Mouse (Mus musculus): ENCODE measurements around the gene Pomp. TPM values are rescaled to one million over a fixed set of nuclear protein-coding genes. Genes with fewer than 3 reads are reported as not detected.

Gene Pomp
- polyA plus RNA-seq, 1 experiment from 2014 or later, result 465 TPM

DNA sequence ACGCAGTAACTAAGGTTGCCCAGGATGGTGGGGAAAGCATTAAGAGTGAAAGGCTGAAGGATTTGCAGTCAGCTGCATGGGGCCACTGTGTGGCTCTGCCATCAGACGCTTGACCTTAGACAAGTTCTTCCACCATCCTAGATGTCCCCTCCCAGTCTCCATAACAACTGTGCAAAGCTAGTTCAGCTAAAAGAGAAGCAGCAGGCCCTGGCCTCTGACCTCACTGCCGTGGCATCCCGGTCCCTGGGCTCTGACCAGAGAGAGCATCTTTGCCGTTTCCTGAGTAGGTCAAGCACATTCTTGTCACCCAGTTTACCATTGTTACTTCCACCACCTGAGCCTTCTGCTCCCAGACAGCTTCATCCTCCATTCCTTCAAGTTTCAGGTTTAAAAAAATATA, 33.7 kb upstream of the Pomp start:
- no peak overlapping the region for H3K27ac ChIP-seq
- ATAC-seq (ENCODE audit: low FRiP score, low read depth), result no peak
- 0 out of 2 replicates have a peak, but pooled peaks cover 2% of the 10 kb centered on the region for H3K9me3 ChIP-seq
- WGBS, result 63% methylated on average over 5 of the region's 5 CpGs
- no peak overlapping the region for H3K9ac ChIP-seq
- no peaks in the 10 kb centered on the region for H3K27me3 ChIP-seq
- peaks cover 4% of the 10 kb centered on the region; the same call in 1 of the 2 replicates for H3K4me1 ChIP-seq
- H3K4me2 ChIP-seq (replicated peaks), result no peak overlapping the region
- no peak overlapping the region for H3K4me3 ChIP-seq
- H3K36me3 ChIP-seq, result no peaks in the 10 kb centered on the region

DNA sequence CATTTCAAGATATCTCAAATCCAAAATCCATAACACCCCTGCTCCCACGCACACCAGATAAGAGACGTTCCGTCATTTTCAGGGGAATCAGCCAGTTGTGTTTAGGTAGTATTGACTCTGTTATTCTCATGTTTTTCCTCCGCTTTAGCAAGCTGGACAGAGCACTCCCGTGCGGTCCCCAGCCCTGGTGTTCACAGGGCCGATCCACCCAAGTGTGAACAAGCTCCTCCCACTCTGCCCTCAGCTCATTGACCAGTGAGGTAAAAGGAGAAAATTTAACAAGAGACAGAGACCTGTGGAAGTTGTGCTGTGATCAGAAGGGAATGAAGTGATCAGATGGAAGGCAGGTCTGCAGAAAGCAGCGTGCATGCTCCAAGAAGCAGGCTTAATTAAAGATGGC, 31.4 kb upstream of the Pomp start:
- Histone ChIP-seq H3K4me3 (no peak overlapping the region), H3K4me2 (replicated peaks) (no peak overlapping the region), H3K27me3 (peaks cover under 1% of the 10 kb centered on the region; the same call in 1 of the 2 replicates), H3K36me3 (no peaks in the 10 kb centered on the region), H3K4me1 (peaks cover 4% of the 10 kb centered on the region; the same call in 1 of the 2 replicates), H3K9me3 (no peaks in the 10 kb centered on the region), H3K27ac (no peak overlapping the region), H3K9ac (no peak overlapping the region)
- 82% methylated on average over 8 of the region's 8 CpGs for WGBS
- no peak for ATAC-seq (ENCODE audit: low FRiP score, low read depth)

DNA sequence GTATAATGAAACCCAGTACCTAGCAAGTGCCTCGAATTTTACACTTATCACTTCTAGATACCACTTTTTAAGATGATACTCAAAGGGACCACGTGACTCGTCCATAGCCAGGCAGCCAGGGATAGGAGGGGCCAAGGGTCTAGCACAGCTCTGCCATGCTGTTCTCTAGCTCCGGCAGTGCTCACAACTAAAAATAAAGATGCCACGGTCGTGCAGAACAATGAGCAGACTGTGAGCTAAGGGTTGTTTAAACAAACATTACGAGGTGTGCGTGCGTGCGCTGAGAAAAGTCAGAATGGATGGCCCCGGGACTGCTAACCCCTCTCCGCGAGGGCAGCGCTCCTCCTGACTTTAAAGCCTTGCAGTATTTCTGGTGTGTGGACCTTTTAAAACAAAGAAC, 27.4 kb upstream of the Pomp start:
- H3K4me1 ChIP-seq, result 0 out of 2 replicates have a peak, but pooled peaks cover 2% of the 10 kb centered on the region
- H3K4me3 ChIP-seq, result no peak overlapping the region
- no peak for ATAC-seq (ENCODE audit: low FRiP score, low read depth)
- H3K27ac ChIP-seq, result no peak overlapping the region
- H3K9me3 ChIP-seq, result no peaks in the 10 kb centered on the region
- H3K27me3 ChIP-seq, result peaks cover 18% of the 10 kb centered on the region
- WGBS, result 50% methylated on average over 14 of the region's 14 CpGs
- no peaks in the 10 kb centered on the region for H3K36me3 ChIP-seq
- no peak overlapping the region for H3K9ac ChIP-seq
- H3K4me2 ChIP-seq (replicated peaks), result no peak overlapping the region

DNA sequence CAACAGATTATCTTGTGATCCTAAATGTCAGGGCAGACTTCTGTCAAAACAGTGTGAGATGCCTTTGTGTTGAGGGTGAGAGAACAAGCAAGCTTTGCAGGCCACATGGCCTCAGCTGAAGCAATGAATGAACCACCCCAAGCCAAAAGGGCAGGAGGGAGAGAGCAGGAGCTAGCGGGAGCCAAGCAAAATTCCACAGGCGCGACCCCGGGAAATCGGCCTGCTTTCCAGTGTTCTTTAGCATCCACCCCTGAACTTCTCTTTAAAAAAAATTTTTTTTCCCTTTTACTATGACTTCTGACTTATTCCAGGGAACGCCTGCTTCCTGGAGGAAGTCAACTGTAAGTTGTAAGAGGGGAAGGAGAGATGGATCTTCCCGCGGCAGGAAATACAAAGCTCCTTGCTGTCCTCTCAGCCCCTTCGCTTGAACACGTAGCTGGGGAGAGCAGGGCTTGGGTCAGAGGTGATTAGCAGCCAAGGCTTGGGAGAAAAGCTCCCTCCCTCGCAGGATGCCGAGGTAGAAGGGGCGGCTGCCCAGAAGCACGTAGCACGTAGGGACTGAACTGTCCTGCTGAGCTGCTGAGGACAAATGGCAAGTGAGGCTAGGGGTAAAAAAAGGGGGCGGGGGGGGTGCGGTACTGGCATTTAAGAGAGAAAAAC, 25.3 kb upstream of the Pomp start:
- no peak overlapping the region for H3K27ac ChIP-seq
- 6% methylated on average over 17 of the region's 17 CpGs for WGBS
- no peak overlapping the region for H3K4me3 ChIP-seq
- ATAC-seq (ENCODE audit: low FRiP score, low read depth), result no peak
- peak overlapping the region; percentile 34; the same call in 1 of the 2 replicates for H3K4me2 ChIP-seq (replicated peaks)
- peak overlapping the region; percentile 21; the same call in 1 of the 2 replicates for H3K9ac ChIP-seq
- no peaks in the 10 kb centered on the region for H3K9me3 ChIP-seq
- H3K36me3 ChIP-seq, result no peaks in the 10 kb centered on the region
- H3K27me3 ChIP-seq, result peaks cover 18% of the 10 kb centered on the region
- 0 out of 2 replicates have a peak, but pooled peaks cover 2% of the 10 kb centered on the region for H3K4me1 ChIP-seq

DNA sequence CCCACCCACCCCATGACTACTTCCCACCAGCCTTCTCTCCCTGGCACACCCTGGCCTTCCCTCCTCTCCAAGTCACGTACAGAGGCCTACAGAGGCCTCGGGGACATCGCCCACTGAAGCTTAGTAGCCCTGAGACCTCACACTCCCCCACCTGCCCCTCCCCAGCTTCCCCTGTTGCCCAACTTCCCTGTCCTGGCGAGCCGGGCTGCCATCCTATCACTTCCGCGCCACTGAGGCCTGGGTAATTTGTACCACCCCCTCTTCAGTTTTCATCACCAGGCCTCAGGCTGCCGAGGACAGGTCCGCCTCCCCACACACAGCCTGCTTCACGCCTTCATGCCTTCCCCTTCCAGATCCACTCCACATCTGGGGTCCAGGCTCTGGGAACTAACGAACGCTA, 20.8 kb upstream of the Pomp start:
- ATAC-seq (ENCODE audit: low FRiP score, low read depth), result no peak
- no peaks in the 10 kb centered on the region for H3K9me3 ChIP-seq
- 0 out of 2 replicates have a peak, but pooled peaks cover 2% of the 10 kb centered on the region for H3K4me1 ChIP-seq
- H3K36me3 ChIP-seq, result no peaks in the 10 kb centered on the region
- H3K4me2 ChIP-seq (replicated peaks), result no peak overlapping the region
- 79% methylated on average over 12 of the region's 12 CpGs for WGBS
- peaks cover 15% of the 10 kb centered on the region for H3K27me3 ChIP-seq
- H3K4me3 ChIP-seq, result no peak overlapping the region
- no peak overlapping the region for H3K9ac ChIP-seq
- no peak overlapping the region for H3K27ac ChIP-seq

DNA sequence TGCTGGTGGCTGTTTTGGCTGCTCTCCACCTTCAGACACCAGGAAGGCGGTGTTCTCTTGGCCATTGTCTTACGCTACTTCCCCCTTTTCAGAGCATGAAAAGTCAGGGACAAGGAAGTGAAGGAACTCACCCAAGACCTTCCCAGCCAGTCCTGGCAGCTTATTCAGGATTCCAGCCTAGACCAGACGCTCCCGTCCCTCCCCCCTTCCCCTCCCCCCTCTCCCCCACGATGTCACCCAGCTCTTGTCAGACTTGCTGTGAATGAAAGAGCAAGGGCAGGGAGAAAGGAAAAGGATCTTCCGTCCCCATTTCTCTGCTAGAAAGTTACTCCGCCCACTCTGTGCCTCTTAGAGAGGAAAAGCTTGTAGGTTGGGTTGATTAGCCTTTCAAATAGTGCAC, 16.9 kb upstream of the Pomp start:
- no peak overlapping the region for H3K4me3 ChIP-seq
- H3K27ac ChIP-seq, result no peak overlapping the region
- ATAC-seq (ENCODE audit: low FRiP score, low read depth), result no peak
- no peak overlapping the region for H3K4me2 ChIP-seq (replicated peaks)
- no peaks in the 10 kb centered on the region; the same call in 1 of the 2 replicates for H3K27me3 ChIP-seq
- no peak overlapping the region for H3K9ac ChIP-seq
- H3K4me1 ChIP-seq, result 0 out of 2 replicates have a peak, but pooled peaks cover 4% of the 10 kb centered on the region
- H3K36me3 ChIP-seq, result no peaks in the 10 kb centered on the region
- no peaks in the 10 kb centered on the region for H3K9me3 ChIP-seq
- WGBS, result 58% methylated on average over 7 of the region's 7 CpGs

DNA sequence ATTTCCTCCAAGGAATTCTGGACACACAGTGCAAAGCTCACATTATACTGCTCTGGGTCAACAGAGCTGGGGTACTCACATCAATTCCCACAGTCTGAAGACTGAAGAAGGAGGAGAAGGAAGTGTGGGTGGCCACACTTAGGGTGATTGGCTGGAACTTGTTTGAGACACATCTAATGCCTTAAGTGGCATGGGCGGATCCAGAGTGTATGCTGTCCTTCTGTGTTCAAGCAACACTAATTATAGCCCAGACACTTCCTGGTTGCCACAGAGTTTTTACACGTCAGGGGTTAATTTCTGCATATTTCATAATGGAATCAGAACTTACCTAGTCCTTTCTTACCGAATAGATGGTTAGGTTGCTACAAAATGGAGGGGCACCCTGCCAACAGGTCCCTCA, 14.9 kb upstream of the Pomp start:
- H3K27ac ChIP-seq, result no peak overlapping the region
- no peak for ATAC-seq (ENCODE audit: low FRiP score, low read depth)
- no peak overlapping the region for H3K4me2 ChIP-seq (replicated peaks)
- no peaks in the 10 kb centered on the region for H3K36me3 ChIP-seq
- WGBS, result 60% methylated on average over 3 of the region's 3 CpGs
- H3K9ac ChIP-seq, result no peak overlapping the region
- 0 out of 2 replicates have a peak, but pooled peaks cover 4% of the 10 kb centered on the region for H3K4me1 ChIP-seq
- peaks cover 2% of the 10 kb centered on the region; the same call in 1 of the 2 replicates for H3K27me3 ChIP-seq
- no peaks in the 10 kb centered on the region for H3K9me3 ChIP-seq
- H3K4me3 ChIP-seq, result no peak overlapping the region

DNA sequence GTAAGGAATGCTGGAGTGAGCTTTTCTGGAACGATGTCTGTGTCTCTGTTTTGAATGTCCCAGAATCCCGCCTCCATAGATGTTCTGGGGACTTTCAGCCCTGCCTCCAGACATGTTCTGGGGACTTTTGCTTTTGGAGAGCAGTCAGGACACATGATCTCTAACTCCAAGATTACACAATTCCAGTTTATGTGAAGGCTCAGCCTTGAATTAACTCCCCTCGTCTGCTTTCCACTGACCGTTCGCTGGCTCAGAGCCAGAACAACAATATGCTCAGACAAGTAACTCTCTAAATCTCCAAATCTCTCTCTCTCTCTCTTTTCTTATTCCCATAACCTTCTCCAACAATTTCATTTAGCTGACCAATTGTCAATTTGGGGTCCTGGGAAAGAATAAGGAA, 12.9 kb upstream of the Pomp start:
- H3K36me3 ChIP-seq, result no peaks in the 10 kb centered on the region
- ATAC-seq (ENCODE audit: low FRiP score, low read depth), result no peak
- H3K4me1 ChIP-seq, result 0 out of 2 replicates have a peak, but pooled peaks cover 4% of the 10 kb centered on the region
- H3K4me2 ChIP-seq (replicated peaks), result no peak overlapping the region
- no peak overlapping the region for H3K27ac ChIP-seq
- no peak overlapping the region for H3K4me3 ChIP-seq
- H3K9me3 ChIP-seq, result no peaks in the 10 kb centered on the region
- peaks cover 2% of the 10 kb centered on the region; the same call in 1 of the 2 replicates for H3K27me3 ChIP-seq
- 53% methylated on average over 5 of the region's 5 CpGs for WGBS
- no peak overlapping the region for H3K9ac ChIP-seq

DNA sequence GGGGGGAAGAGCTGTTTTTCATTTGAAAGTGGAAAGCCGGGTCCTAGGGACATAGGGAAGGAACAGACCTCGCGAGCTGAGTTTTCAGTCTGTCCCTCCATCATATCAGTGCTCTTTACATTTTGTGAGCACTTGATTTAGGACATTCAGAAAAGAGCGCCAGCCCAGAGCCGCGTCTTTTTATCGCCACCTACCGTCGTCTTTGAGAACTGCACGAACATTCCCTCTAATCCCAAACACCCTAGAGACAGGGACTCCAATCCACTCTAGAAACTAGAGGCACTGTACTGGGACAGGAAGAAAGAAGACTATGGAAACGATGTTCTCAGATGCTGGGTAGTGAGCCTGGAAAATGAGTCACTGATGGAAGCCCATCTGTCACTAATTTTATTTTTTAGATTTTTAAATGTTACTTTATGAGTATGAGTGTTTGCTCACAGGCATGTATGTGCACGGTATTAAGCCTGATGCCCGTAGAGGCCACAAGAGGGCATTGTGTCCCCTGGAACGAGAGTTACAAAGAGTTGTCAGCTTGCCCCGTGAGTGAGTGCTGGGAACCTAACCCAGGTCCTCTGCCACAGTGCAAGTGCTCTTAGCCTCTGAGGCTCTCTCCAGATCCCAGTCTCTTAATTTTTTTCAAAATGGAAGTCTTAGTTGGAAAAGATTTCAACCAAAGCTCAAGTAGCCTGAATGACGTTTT, 11.9 kb upstream of the Pomp start:
- peak overlapping the region; percentile 37 for H3K4me2 ChIP-seq (replicated peaks)
- no peaks in the 10 kb centered on the region for H3K9me3 ChIP-seq
- no peak overlapping the region for H3K9ac ChIP-seq
- 22% methylated on average over 16 of the region's 16 CpGs for WGBS
- no peak overlapping the region for H3K4me3 ChIP-seq
- H3K27ac ChIP-seq, result no peak overlapping the region
- no peaks in the 10 kb centered on the region for H3K36me3 ChIP-seq
- H3K4me1 ChIP-seq, result 0 out of 2 replicates have a peak, but pooled peaks cover 4% of the 10 kb centered on the region
- ATAC-seq (ENCODE audit: low FRiP score, low read depth), result 0 out of 2 replicates have a peak, but pooled peaks have one; percentile 11
- H3K27me3 ChIP-seq, result peaks cover 2% of the 10 kb centered on the region; the same call in 1 of the 2 replicates

DNA sequence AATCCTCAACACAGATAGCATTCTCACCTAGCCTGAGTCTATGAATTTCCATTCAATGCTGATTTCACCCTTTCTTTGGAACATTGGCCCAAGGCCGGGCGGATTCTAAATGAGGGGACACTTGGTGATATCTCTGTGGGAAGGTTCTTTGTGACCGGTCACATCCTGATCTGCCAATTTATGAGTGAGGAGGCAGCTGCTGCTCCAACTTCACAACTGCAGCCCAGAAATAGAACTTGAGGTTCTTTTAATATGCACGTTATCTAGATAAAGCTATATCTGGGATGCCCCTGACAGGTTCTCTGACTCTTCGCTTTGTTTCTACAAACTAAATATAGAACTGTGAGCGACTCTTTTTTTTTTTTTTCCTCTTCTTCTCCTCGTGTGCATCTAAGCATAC, 10.1 kb upstream of the Pomp start:
- no peak for ATAC-seq (ENCODE audit: low FRiP score, low read depth)
- no peaks in the 10 kb centered on the region for H3K9me3 ChIP-seq
- no peak overlapping the region for H3K4me2 ChIP-seq (replicated peaks)
- 0 out of 2 replicates have a peak, but pooled peaks cover 4% of the 10 kb centered on the region for H3K4me1 ChIP-seq
- no peak overlapping the region for H3K4me3 ChIP-seq
- H3K27me3 ChIP-seq, result peaks cover 2% of the 10 kb centered on the region; the same call in 1 of the 2 replicates
- 78% methylated on average over 7 of the region's 7 CpGs for WGBS
- no peaks in the 10 kb centered on the region for H3K36me3 ChIP-seq
- no peak overlapping the region for H3K9ac ChIP-seq
- no peak overlapping the region for H3K27ac ChIP-seq

DNA sequence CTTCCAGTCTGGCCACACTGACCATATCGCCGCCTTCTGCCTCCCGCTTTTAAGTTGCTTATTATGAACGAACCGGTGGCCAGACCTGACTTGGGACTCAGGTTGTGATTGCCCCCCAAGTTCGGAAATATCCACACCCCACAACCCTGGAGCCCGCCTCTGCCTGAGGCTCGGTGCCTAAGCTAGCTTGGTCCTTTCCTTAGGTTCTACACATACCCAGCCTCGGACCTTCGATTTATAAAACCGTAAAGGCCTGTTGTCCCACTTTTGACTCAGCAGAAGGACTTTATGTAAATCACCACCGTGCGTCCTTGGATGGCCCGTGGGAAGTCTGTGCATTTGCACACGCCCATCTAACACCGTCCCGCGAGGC, 199 bp upstream of the Pomp start:
- H3K4me1 ChIP-seq, result peaks cover 17% of the 10 kb centered on the region
- H3K27me3 ChIP-seq, result no peaks in the 10 kb centered on the region
- peak; percentile 37; the same call in 1 of the 2 replicates for ATAC-seq (ENCODE audit: low FRiP score, low read depth)
- peak overlapping the region; percentile 83 for H3K4me2 ChIP-seq (replicated peaks)
- H3K9ac ChIP-seq, result peak overlapping the region; percentile 88
- WGBS, result under 1% methylated on average over 18 of the region's 18 CpGs
- H3K27ac ChIP-seq, result peak overlapping the region; percentile 63
- H3K4me3 ChIP-seq, result peak overlapping the region; percentile 78
- no peaks in the 10 kb centered on the region for H3K9me3 ChIP-seq
- H3K36me3 ChIP-seq, result peaks cover 29% of the 10 kb centered on the region

DNA sequence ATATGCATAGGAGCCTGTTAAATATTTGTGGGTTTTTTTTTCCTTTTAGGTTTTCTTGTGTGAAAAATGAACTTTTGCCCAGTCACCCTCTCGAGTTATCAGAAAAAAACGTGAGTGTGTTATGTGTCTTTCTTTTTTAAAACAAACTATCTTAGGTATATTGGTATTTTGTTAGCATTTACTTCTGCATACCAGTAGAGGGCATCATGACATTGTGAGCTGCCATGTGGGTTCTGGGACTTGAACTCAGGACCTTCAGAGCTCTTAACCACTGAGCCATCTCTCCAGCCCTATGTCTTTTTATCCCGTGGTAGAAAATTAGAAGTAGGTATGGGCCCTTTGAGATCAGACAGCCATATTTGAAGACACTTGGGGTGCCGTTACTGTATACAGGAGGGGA, 8.4 kb downstream of the Pomp start:
- Histone ChIP-seq H3K36me3 (peaks cover 97% of the 10 kb centered on the region), H3K9ac (no peak overlapping the region)
- WGBS, result 93% methylated on average over 4 of the region's 4 CpGs

More for the DNA sequence above, 8.4 kb downstream of the Pomp start:
- no peaks in the 10 kb centered on the region for H3K9me3 ChIP-seq
- H3K4me2 ChIP-seq (replicated peaks), result no peak overlapping the region
- no peak overlapping the region for H3K27ac ChIP-seq
- no peaks in the 10 kb centered on the region for H3K4me1 ChIP-seq
- H3K27me3 ChIP-seq, result no peaks in the 10 kb centered on the region
- no peak overlapping the region for H3K4me3 ChIP-seq
- ATAC-seq (ENCODE audit: low FRiP score, low read depth), result no peak

Measured in limb, embryonic 13.5 days (tissue).